Mouse (Mus musculus): ENCODE measurements around the gene Prkca. TPM values are rescaled to one million over a fixed set of nuclear protein-coding genes. Genes with fewer than 3 reads are reported as not detected.

The Prkca gene
- polyA plus RNA-seq, 1 experiment from 2014 or later = 7.4 TPM

DNA sequence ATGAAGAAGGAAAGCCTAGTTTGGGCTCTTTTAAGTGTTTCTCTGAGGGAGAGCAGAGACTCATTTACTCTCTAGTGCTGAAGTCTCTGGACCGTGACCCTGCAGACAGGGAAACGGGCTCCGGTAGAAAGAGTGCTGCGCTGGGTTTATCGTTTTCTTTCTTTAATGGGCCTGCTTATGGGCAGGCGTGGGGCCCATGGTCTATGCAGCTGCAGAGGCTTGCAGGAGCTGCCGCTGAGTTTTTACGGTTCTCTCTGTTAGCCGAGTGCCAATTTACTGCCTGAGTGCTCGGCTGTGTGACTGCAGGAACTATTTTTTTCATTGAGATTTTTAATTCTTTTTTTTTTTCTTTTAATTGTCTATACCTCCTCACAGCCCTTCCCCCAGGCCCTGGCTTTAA is 373.8 kb downstream of the Prkca start:
- Histone ChIP-seq H3K9ac (ENCODE audit: low read depth, low read length) (no peak overlapping the region), H3K4me3 (ENCODE audit: low read length) (no peak overlapping the region), H3K9me3 (ENCODE audit: control insufficient read depth, low read length) (no peaks in the 10 kb centered on the region), H3K27ac (ENCODE audit: low read depth, low read length) (no peak overlapping the region), H3K4me2 (ENCODE audit: low read length) (no peak overlapping the region), H3K36me3 (ENCODE audit: control insufficient read depth, insufficient read depth, low read length) (no peaks in the 10 kb centered on the region), H3K4me1 (ENCODE audit: control insufficient read depth, insufficient read depth, low read depth, low read length) (peaks cover 19% of the 10 kb centered on the region), H3K27me3 (replicated peaks; ENCODE audit: control insufficient read depth, insufficient read depth, low read length) (no peaks in the 10 kb centered on the region)
- WGBS = 34% methylated on average over 10 of the region's 10 CpGs
- no peak for ATAC-seq

DNA sequence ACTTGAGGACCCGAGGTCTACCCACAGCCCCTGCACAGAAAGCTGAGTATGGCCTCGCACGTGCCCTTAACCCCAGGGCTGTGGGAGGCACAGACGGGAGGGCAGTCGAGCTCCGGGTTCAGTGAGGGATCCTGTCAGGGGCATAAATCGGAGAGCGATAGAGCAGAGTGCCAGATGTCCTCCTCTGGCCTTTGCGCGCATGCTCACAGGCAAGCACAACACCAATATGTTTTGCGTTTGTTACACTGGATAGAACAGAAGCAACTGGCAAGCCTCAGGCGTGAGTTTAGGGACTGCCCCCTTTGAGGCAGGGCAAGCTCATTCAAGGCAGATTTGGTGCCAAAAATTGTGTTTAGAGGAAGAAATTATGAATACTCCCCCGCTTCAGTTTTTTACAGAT is 375.6 kb downstream of the Prkca start:
- ATAC-seq = no peak
- Histone ChIP-seq H3K4me1 (ENCODE audit: control insufficient read depth, insufficient read depth, low read depth, low read length) (peaks cover 19% of the 10 kb centered on the region), H3K36me3 (ENCODE audit: control insufficient read depth, insufficient read depth, low read length) (no peaks in the 10 kb centered on the region), H3K9ac (ENCODE audit: low read depth, low read length) (no peak overlapping the region), H3K4me2 (ENCODE audit: low read length) (no peak overlapping the region), H3K27me3 (replicated peaks; ENCODE audit: control insufficient read depth, insufficient read depth, low read length) (no peaks in the 10 kb centered on the region), H3K27ac (ENCODE audit: low read depth, low read length) (0 out of 2 replicates have a peak overlapping the region, but pooled peaks have one; percentile 18), H3K4me3 (ENCODE audit: low read length) (no peak overlapping the region), H3K9me3 (ENCODE audit: control insufficient read depth, low read length) (no peaks in the 10 kb centered on the region)
- WGBS = 51% methylated on average over 13 of the region's 13 CpGs

GRCm38 (mm10) chr11:107966229-107966628 is 377.5 kb downstream of the Prkca start:
- WGBS = 67% methylated on average over 4 of the region's 4 CpGs
- H3K36me3 ChIP-seq (ENCODE audit: control insufficient read depth, insufficient read depth, low read length) = no peaks in the 10 kb centered on the region
- H3K27ac ChIP-seq (ENCODE audit: low read depth, low read length) = peak overlapping the region; percentile 61; the same call in 1 of the 2 replicates
- no peak overlapping the region for H3K4me3 ChIP-seq (ENCODE audit: low read length)
- H3K4me1 ChIP-seq (ENCODE audit: control insufficient read depth, insufficient read depth, low read depth, low read length) = peaks cover 19% of the 10 kb centered on the region
- H3K4me2 ChIP-seq (ENCODE audit: low read length) = no peak overlapping the region
- ATAC-seq = no peak
- no peak overlapping the region for H3K9ac ChIP-seq (ENCODE audit: low read depth, low read length)
- H3K9me3 ChIP-seq (ENCODE audit: control insufficient read depth, low read length) = no peaks in the 10 kb centered on the region
- H3K27me3 ChIP-seq (replicated peaks; ENCODE audit: control insufficient read depth, insufficient read depth, low read length) = no peaks in the 10 kb centered on the region

DNA sequence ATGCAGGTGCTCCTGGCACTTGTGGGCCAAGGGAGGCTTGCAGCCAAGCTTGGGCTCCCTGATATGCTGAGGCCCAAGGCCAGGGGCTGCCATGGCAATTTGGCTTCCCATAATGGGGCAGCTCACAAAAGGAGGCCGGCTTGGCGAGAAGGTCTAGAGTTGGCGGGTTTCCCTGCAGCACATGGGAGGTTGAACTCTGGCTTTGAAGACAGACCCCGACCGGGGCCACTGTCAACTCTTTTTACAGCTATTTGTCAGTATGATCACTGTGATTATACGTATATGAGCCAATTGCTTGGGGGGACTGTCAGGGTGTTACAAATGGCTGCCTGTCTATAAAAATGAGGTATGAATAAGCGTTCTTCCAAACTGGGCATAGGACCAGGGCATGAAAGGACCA is 378.3 kb downstream of the Prkca start:
- Histone ChIP-seq H3K9ac (ENCODE audit: low read depth, low read length) (no peak overlapping the region), H3K4me1 (ENCODE audit: control insufficient read depth, insufficient read depth, low read depth, low read length) (peaks cover 16% of the 10 kb centered on the region), H3K27me3 (replicated peaks; ENCODE audit: control insufficient read depth, insufficient read depth, low read length) (no peaks in the 10 kb centered on the region), H3K4me2 (ENCODE audit: low read length) (no peak overlapping the region), H3K27ac (ENCODE audit: low read depth, low read length) (peak overlapping the region; percentile 61; the same call in 1 of the 2 replicates), H3K9me3 (ENCODE audit: control insufficient read depth, low read length) (no peaks in the 10 kb centered on the region), H3K36me3 (ENCODE audit: control insufficient read depth, insufficient read depth, low read length) (peaks cover 2% of the 10 kb centered on the region; the same call in 1 of the 2 replicates), H3K4me3 (ENCODE audit: low read length) (no peak overlapping the region)
- WGBS = 48% methylated on average over 7 of the region's 7 CpGs
- peak; percentile 91 for ATAC-seq

DNA sequence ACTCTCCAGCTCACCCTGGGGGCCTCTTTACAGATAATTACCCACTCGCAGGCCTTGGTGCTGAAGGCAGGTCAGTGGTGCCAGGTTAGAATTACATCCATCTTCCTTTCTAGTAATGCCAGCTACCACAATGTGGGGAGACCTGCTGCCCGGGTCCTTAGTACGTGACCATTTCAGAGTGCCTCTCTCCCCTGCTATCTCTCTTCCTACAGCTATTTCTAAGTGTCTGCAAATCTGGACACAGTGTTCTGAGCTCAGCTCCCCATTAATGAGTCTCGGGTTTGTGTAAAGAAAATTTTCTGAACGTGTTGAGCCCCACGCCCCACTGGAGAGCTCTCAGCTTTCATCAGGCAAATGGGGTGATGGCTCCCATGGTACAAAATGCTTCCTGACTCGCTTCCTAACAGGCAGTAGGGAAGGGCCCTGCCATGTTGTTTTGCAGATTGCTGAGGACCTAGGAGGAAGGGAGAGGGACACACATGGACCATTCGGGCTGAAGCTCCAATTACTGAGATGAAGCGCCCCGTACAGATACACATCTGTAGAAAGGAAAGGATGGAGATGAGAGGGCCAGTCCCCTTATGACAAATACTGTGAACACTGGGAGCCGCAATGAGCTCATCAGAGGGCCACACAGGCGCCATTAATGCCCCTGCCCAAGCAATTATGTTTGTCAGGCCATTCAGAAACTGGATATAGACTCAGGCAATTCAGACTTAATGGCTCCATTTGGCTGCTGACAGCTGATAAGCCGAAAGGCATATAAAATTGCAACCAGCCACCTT is 386.0 kb downstream of the Prkca start:
- H3K36me3 ChIP-seq (ENCODE audit: control insufficient read depth, insufficient read depth, low read length) = peaks cover 8% of the 10 kb centered on the region; the same call in 1 of the 2 replicates
- peak; percentile 57; the same call in 1 of the 2 replicates for ATAC-seq
- no peaks in the 10 kb centered on the region for H3K9me3 ChIP-seq (ENCODE audit: control insufficient read depth, low read length)
- no peak overlapping the region for H3K4me3 ChIP-seq (ENCODE audit: low read length)
- H3K27ac ChIP-seq (ENCODE audit: low read depth, low read length) = no peak overlapping the region; the same call in 1 of the 2 replicates
- WGBS = 63% methylated on average over 13 of the region's 13 CpGs
- H3K4me2 ChIP-seq (ENCODE audit: low read length) = no peak overlapping the region
- peaks cover 3% of the 10 kb centered on the region; the same call in 1 of the 2 replicates for H3K4me1 ChIP-seq (ENCODE audit: control insufficient read depth, insufficient read depth, low read depth, low read length)
- H3K27me3 ChIP-seq (replicated peaks; ENCODE audit: control insufficient read depth, insufficient read depth, low read length) = no peaks in the 10 kb centered on the region
- H3K9ac ChIP-seq (ENCODE audit: low read depth, low read length) = no peak overlapping the region

GRCm38 (mm10) chr11:107955191-107956062 is 388.3 kb downstream of the Prkca start:
- 68% methylated on average over 10 of the region's 10 CpGs for WGBS
- H3K9me3 ChIP-seq (ENCODE audit: control insufficient read depth, low read length) = no peaks in the 10 kb centered on the region
- H3K9ac ChIP-seq (ENCODE audit: low read depth, low read length) = no peak overlapping the region
- H3K27ac ChIP-seq (ENCODE audit: low read depth, low read length) = no peak overlapping the region
- no peaks in the 10 kb centered on the region for H3K27me3 ChIP-seq (replicated peaks; ENCODE audit: control insufficient read depth, insufficient read depth, low read length)
- no peak overlapping the region for H3K4me2 ChIP-seq (ENCODE audit: low read length)
- peaks cover 3% of the 10 kb centered on the region for H3K4me1 ChIP-seq (ENCODE audit: control insufficient read depth, insufficient read depth, low read depth, low read length)
- H3K4me3 ChIP-seq (ENCODE audit: low read length) = no peak overlapping the region
- peak; percentile 37; the same call in 1 of the 2 replicates for ATAC-seq
- peaks cover 9% of the 10 kb centered on the region for H3K36me3 ChIP-seq (ENCODE audit: control insufficient read depth, insufficient read depth, low read length)

DNA sequence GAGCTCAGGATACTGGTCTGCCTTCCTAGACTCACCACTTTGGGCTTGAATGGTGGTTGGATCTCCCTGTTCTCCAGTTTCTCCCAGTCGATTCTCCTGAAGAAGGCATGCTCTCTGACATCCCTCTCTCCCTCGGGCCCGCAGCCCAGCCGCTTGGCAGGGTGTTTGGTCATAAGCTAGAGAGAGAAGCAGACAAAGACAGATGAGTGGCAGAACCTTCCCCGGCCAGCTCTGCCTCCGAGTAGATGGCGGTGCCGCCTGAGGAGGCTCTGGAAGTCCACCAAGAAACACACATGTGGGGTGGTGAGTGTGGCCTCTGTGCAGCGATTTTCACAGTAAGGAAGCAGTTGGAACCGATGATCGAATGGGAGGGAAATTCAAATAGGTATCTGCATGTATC is 392.3 kb downstream of the Prkca start:
- 76% methylated on average over 11 of the region's 11 CpGs for WGBS
- Histone ChIP-seq H3K27me3 (replicated peaks; ENCODE audit: control insufficient read depth, insufficient read depth, low read length) (no peaks in the 10 kb centered on the region), H3K27ac (ENCODE audit: low read depth, low read length) (no peak overlapping the region), H3K4me3 (ENCODE audit: low read length) (no peak overlapping the region), H3K9ac (ENCODE audit: low read depth, low read length) (no peak overlapping the region), H3K9me3 (ENCODE audit: control insufficient read depth, low read length) (no peaks in the 10 kb centered on the region), H3K4me2 (ENCODE audit: low read length) (no peak overlapping the region), H3K36me3 (ENCODE audit: control insufficient read depth, insufficient read depth, low read length) (peaks cover 5% of the 10 kb centered on the region; the same call in 1 of the 2 replicates), H3K4me1 (ENCODE audit: control insufficient read depth, insufficient read depth, low read depth, low read length) (peaks cover 2% of the 10 kb centered on the region)
- ATAC-seq = peak; percentile 41; the same call in 1 of the 2 replicates

DNA sequence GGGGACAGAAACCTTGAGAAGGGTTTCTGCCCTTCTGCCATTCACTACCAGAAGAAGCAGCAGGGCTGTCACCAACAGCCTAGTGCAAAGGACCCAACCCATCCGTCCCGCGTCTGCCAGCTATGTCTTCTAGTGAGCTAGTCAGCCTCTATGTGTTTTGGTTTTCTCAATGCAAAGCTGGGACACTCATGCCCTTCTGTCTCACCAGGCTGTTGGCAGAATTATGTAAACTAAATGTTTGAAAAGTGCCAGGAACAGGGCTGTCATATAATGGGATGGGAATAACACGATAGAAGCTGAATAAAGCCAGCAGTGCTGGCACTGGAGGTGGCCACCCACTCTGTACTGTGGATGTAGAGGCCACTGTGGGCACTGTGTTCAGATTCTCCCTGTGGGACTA is 393.1 kb downstream of the Prkca start:
- WGBS = 86% methylated on average over 4 of the region's 4 CpGs
- no peak overlapping the region for H3K4me2 ChIP-seq (ENCODE audit: low read length)
- no peak overlapping the region for H3K9ac ChIP-seq (ENCODE audit: low read depth, low read length)
- H3K9me3 ChIP-seq (ENCODE audit: control insufficient read depth, low read length) = no peaks in the 10 kb centered on the region
- H3K27ac ChIP-seq (ENCODE audit: low read depth, low read length) = no peak overlapping the region
- peaks cover 2% of the 10 kb centered on the region for H3K4me1 ChIP-seq (ENCODE audit: control insufficient read depth, insufficient read depth, low read depth, low read length)
- H3K4me3 ChIP-seq (ENCODE audit: low read length) = no peak overlapping the region
- no peak for ATAC-seq
- H3K27me3 ChIP-seq (replicated peaks; ENCODE audit: control insufficient read depth, insufficient read depth, low read length) = no peaks in the 10 kb centered on the region
- peaks cover 5% of the 10 kb centered on the region; the same call in 1 of the 2 replicates for H3K36me3 ChIP-seq (ENCODE audit: control insufficient read depth, insufficient read depth, low read length)

DNA sequence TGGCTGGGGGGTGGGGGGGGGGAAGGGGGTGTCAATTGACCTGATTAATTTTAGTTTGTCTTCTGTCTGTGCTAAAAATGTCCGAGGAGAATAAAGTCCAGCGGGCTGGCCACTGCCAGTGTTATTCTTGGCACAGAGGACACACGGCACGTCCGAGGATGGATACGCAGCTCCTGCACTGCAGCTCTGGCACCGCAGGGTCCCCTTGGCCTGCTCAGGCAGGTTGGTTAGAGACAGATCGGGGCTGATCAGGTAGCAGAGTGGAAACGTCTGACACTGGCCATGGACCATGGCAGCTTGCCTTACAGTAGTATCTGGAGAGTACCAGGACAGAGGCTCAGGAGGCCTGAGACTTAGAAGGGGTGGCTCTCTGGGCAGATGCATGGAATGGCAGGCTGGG is 393.5 kb downstream of the Prkca start:
- H3K27ac ChIP-seq (ENCODE audit: low read depth, low read length) = 0 out of 2 replicates have a peak overlapping the region, but pooled peaks have one; percentile 18
- 78% methylated on average over 9 of the region's 9 CpGs for WGBS

More for the DNA sequence above, 393.5 kb downstream of the Prkca start:
- no peak for ATAC-seq
- Histone ChIP-seq H3K27me3 (replicated peaks; ENCODE audit: control insufficient read depth, insufficient read depth, low read length) (no peaks in the 10 kb centered on the region), H3K4me3 (ENCODE audit: low read length) (no peak overlapping the region), H3K36me3 (ENCODE audit: control insufficient read depth, insufficient read depth, low read length) (peaks cover 5% of the 10 kb centered on the region; the same call in 1 of the 2 replicates), H3K4me2 (ENCODE audit: low read length) (no peak overlapping the region), H3K4me1 (ENCODE audit: control insufficient read depth, insufficient read depth, low read depth, low read length) (peaks cover 2% of the 10 kb centered on the region), H3K9ac (ENCODE audit: low read depth, low read length) (no peak overlapping the region), H3K9me3 (ENCODE audit: control insufficient read depth, low read length) (no peaks in the 10 kb centered on the region)
